Mouse (Mus musculus): ENCODE data around the gene Kctd15. TPM values are rescaled to one million over a fixed set of nuclear protein-coding genes. Genes with fewer than 3 reads are reported as not detected.

The Kctd15 gene
- total RNA-seq, 2 experiments from 2014 or later: 15.4 to 17.4 TPM

DNA sequence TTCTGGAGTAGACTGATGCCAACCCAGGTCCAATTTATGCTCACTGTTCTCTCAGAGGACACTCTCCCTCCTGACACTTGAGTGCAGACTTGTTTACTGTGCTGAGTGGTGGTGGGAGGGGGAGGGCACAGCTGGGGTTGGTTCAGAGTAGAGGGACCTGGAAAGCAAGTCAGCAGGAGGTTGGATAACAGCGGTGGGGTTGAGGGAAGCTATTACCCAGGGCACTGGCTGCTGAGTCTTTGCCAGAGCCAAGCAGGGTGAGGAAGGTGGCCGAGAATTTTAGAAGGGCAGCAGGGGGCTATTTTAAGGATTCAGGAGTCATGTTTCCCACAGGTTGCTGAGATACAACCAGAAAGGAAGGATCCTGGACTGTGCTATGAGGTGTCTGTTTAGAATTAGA is 36.1 kb downstream of the Kctd15 start:
- DNase-seq: no peak

DNA sequence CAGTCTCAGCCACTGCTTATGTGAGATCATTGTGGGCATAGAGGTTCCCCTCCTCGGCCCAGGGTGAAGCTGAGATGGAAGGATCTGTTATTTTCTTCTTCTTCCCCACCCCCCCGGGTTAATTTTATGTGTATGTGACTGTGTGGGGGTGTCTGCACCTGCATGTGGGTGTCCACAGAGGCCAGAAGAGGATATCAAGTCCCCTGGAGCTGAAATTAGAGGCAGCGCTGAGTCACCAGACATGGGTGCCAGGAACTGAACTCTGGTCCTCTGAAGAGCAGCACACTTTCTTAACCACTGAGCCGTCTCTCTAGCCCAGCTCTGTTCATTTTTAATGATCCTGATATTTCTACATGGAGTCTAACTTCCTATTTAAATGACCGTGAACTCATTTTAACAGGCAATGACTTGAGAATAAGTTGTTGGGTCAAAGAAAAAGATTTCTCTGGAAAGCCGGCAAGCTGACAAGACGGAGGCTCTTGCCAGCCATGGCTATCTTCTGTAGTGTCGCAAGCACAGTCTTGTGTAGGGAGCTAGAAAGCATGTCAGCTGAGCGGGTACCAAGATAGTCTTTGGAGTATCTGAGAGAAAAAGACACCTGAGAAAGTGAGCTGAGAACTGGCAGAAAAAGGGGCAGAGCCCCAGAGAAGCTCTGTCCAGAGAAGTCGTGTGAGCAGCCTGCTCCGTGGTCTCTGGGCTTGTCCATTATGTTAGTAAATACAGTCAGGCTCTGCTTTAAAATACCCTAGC is 38.2 kb downstream of the Kctd15 start:
- no peak for DNase-seq

DNA sequence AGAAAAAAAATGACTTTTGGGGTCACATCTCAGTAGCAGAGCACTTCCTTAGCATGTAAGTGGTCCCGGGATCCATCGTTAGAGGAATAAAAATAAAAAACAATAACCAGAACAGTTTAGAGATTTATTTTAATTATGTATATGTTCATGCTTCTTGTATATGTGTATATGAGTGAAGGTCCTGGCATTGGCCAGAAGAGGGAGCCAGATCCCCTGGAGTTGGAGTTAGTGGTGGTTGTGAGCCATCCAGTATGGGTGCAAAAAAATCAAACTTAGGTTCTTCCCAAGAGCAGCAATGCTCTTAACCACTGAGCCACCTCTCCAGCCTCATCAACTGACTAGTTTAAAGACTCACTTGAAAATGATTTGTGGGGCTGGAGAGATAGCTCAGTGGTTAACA is 40.3 kb downstream of the Kctd15 start:
- peak; percentile 18 for DNase-seq

- no peak for DNase-seq
These were observed 46.1 kb downstream of the Kctd15 start for GRCm38 (mm10) chr7:34610445-34610844.

- no peak for DNase-seq
These were observed 49.1 kb downstream of the Kctd15 start for GRCm38 (mm10) chr7:34607334-34607970.

DNA sequence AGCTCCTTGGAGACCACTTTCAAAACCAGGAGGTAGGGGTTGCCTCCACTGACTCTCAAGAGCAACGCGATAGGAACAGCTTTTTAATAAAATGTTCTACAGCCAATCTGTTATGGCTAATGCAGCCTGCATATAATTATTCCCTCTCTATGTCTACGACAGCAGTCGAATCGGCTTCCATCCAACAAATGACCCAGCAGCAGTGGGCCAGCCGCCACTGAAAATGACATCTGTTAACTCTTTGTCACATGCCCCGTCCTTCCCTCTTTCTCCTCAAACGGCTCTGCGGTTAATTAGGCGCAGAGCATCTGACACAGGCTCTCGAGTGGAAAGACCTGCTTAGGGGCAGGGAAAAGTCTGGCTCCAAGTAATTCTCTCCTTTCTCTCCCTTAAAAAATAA is 49.8 kb downstream of the Kctd15 start:
- DNase-seq: peak; percentile 18

DNA sequence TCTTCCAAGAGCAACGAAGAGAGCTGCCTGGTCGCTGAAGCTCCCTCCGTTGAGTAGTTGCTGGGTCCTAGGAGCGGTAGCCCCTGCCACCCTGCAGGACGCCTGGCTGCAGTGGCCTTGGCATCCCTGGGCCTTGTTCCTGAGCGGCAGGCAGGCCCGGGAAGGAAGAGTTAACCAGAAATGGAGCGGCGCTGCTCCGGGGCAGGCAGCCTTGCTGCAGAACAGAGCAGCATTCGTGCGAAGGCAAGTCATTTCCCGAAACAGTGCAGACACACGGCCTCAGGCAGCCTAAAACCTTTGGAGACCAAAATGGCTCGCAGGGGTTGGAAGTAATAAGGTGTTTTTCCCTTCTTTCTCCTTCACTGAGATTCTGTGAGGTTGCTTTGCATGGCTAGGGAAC is 50.5 kb downstream of the Kctd15 start:
- DNase-seq: peak; percentile 14

DNA sequence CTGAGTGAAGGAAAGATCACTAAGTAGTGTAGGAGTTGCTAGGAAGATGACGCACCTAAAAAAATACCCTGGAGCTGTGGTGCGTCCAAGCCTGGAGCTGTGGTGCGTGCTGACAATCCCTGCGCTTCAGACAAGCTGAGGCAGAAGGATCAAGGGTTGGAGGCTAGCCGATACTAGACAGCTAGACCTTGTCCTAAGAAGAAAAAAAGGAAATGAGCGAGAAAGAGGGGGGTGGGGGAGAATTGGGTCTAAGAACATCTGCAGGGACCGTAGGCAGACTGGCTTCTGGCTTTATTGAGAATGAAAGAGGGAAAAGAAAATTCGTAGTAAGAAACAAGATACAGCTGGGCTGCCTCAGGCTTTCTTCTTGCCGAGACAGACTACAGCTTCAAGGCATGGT is 58.0 kb downstream of the Kctd15 start:
- DNase-seq: no peak

DNA sequence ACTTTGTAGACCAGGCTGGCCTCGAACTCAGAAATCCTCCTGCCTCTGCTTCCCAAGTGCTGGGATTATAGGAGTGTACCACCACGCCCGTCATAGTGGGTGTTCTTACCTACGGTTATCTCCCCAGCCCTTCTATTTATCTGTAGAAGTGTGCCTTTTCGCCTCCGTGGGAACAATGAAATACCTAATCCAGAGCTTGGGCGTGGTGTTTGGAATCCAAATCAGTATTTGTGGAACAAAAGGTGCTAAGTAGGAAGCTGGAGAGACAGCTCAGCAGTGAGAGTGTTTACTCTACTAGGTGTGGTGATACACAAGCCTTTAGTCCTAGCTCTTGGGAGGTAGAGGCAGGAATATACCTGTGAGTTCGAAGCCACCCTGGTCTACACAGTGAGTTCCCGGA is 58.5 kb downstream of the Kctd15 start:
- no peak for DNase-seq

GRCm38 (mm10) chr7:34596531-34597235 is 59.8 kb downstream of the Kctd15 start:
- DNase-seq: no peak

DNA sequence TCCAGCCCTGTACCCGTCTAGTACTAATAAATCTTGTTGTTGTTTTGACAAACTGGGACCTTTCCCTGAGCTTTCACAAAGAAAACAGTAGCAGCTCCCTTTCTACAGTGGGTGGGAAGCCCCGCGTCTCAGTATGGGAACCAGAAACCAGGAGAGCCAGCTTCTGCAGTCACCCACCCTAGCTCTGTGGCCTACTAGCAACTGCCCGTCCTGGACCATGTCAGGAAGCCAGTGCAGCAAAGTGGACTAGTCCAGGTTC is 61.3 kb downstream of the Kctd15 start:
- DNase-seq: no peak

GRCm38 (mm10) chr7:34594501-34595306 is 61.8 kb downstream of the Kctd15 start:
- DNase-seq: peak; percentile 63

- no peak for DNase-seq
These were observed 65.8 kb downstream of the Kctd15 start for GRCm38 (mm10) chr7:34590711-34591110.

Other genes starting within 250 kb of the Kctd15 start
- 1 to 10 TPM; 5.5 to 6.0 TPM for gene Chst8, start 156.0 kb upstream of the Kctd15 start, total RNA-seq (2021)

Data from adrenal gland, postnatal 10 days (tissue).